Mouse (Mus musculus) retina, embryonic 14.5 days (tissue): ENCODE data around the gene Gmcl1.

Source experiments
- DNase-seq: peaks from one replicate; pipeline ENCODE4 v3.0.0-alpha.2; 2015; ENCODE audit warnings: low spot score

Gene Gmcl1

DNA sequence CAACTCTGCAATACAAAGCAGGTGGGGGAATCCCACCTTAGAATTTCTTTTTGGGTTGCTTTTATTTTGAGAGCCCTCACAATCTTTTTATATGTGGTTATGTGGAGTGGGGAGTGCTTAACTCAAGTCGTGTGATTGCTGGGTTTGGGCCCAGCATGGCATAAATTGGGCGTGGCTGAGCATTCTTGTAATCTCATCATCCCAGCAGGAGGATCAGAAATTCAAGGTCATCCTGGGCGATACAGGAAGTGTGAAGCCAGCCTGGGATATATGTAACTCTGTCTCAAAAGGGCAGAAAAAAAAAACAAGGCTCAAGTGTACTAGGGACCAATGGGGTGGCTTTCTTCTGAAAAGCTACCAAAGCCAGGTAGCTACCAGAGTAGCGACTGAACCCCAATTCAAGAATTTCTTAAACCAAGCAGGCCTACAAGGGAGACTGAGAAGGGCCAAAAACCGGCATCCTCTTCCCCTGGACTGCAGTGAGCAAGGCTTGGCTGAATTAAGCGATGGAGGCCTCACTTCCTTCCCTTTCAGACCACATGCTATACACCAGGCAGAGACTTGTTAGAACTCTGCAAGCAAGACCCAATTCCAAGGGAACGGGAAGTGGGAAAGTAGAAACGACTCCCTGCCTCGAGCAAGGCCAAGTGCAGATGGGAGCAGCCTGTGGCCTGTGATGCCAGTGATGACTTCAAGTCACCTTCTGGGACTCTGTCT is 72.9 kb downstream of the Gmcl1 start:
- no peak for DNase-seq

DNA sequence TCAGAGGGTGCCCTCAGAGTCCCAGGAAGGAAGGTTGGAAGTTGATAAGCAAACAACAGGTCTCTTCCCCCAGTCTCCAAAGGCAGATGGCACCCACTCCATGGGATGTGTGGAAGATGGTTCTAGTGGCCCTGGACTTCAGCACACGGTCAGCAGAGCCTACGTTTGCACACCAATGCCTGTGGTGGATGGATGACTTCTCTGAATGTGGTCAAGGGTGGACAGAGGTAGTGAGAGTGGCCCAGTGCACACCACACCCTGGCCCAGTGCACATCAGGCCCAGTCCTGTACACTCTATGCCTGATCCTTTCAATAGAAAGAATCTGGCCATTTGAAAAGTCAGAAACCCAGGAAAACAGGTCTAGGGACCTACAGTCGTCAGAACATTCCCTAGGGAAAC is 74.7 kb downstream of the Gmcl1 start:
- no peak for DNase-seq

DNA sequence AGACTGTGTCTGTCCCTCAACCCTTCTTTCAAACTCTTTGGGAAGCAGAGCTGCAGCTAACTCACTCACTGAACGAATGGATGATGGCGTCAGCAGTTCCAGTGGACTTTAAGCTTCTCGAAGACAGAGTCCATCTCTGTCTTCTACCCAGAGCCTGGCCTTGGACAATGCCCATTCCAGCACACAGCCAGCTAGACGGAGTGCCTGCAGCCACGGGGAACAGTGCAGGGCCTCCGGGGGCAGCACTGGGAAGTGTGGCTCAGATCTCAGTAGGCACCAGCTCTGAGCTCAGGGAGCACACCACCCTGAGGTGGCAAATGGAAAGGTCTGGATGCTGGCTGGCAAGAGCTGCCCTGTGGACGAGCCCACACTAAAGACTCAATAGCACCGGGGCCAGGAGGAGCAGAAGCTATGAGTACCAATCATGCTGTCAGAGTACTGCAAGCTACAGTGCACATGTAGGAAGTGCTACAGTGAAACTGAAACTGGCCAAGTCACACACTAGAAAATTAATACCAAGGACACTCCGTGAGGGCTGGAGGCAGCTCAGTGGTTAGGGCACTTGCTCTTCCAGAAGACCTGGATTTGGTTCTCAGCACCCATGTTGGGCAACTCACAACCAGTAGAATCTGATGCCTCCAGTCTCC is 78.8 kb downstream of the Gmcl1 start:
- DNase-seq = no peak

DNA sequence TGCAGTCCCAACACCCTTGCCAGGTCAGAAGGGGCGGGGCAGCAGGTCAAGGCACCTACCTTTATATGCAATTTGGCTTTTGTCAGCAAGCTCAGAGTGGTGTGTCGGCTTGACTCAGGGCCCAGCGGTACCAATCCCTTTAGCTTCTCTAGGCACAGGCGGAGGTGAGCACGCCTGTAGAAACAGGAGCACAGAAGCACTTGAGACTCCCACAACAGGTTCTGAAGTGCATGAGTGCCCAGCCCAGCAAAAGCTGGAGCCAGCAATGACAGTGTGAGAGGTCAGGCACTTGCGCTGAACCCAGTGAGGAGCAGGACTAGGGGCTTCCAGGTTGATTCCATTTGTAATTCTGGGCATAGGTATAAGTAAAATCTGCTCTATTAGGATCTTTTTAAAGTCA is 80.2 kb downstream of the Gmcl1 start:
- DNase-seq = no peak

DNA sequence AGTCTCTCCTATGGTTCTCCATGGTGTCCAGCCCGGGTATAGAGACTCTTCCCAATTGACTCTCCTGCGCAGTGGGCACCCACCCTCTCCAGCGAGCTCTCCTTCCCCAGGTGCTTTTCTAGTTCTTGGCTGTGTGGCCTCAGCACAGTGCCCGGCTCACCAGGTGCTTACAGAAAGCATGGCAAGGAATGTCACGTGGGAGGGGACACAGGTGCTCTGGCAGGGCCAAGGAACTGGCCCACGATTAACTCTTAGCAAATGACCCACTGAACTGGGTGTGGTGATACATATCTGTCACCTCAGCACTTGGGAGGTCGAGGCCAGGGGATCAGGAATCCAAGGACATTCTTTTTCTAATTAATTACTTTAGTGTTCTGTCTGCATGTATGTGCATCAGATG is 87.0 kb downstream of the Gmcl1 start:
- no peak for DNase-seq

DNA sequence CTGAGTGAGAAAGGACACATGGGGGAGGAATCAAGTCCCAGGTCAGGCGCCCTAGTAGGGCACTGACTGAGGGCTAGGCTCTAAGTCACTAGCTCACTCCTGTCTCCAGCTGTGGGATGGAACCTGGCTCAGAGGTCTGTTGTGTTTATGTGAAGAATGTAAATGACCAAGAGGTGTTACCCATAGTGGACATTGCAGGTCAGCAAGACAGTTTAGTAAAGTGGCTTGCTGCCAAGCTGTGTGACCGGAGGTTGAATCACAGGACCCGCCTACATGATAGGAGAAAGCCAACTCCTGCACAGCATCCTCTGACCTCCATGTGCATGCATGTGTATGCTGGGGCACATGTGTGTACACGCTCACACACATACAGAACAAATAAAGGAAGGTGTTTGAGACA is 87.6 kb downstream of the Gmcl1 start:
- DNase-seq = no peak

DNA sequence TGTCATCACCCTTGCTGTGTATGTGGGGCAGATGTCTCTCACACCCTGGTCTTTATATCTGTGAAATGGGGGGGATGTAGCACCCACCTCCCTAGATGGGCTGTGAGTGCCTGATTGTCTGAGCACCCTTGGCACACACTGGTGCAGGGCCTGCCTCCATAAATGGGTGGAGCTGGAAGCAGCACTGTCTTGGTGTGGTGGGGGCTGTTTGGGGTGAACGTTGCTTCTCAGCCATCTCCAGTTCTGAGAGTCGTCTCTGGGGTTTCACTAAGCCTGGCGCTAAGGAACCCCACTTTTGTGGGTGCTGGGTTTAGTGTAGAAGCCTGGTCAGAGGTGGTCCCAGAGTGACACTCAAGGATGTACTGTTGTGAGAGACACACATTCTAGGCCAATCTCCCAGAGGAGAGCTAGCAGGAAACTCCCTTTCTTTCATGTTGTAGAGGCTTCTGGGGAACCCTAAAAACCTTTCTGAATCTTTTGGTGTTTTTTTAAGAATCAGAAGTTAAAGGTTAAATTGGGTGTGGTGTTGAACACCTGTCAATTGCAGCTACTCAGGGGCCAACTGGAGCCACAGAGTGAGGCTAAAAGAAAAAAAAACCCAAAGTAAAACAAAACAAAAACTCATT is 88.3 kb downstream of the Gmcl1 start:
- no peak for DNase-seq
